Mouse (Mus musculus) lung, embryonic 15.5 days (tissue): ENCODE measurements around the gene Suv39h1. TPM values are rescaled to one million over a fixed set of nuclear protein-coding genes. Genes with fewer than 3 reads are reported as not detected.
"Not testable (repeated sequence)": the region's sequence is repeated elsewhere in the genome, so short reads cannot be mapped to it uniquely, and the experiment has no call there.

ENCODE experiments used
- ATAC-seq: fragments of 200-750 bp; cut with Nextera tagmentation; 2 replicates; pipeline ENCODE4 v1.8.0; 2017; ENCODE audit warnings: moderate number of reproducible peaks, borderline replicate concordance; ENCODE audit not compliant: low FRiP score, low TSS enrichment; ENCODE audit errors: extremely low read depth
- H3K27ac ChIP-seq: fragments of 300-500 bp; sonication (generic); 2 replicates; pipeline ENCODE4 v1.5.1; 2015; ENCODE audit warnings: moderate library complexity, mild to moderate bottlenecking, inconsistent platforms
- H3K27me3 ChIP-seq: fragments of 300-500 bp; sonication (generic); 2 replicates; pipeline ENCODE4 v1.6.1; 2015; ENCODE audit warnings: inconsistent platforms
- H3K36me3 ChIP-seq: fragments of 300-500 bp; sonication (generic); 2 replicates; pipeline ENCODE4 v1.6.1; 2015; ENCODE audit warnings: inconsistent platforms
- H3K4me1 ChIP-seq: fragments of 300-500 bp; sonication (generic); 2 replicates; pipeline ENCODE4 v1.6.1; 2015; ENCODE audit warnings: inconsistent platforms
- H3K4me2 ChIP-seq: fragments of 300-500 bp; sonication (generic); 2 replicates; pipeline ENCODE4 v1.6.1; 2015; ENCODE audit warnings: inconsistent platforms, mild to moderate bottlenecking, moderate library complexity
- H3K4me3 ChIP-seq: fragments of 300-500 bp; sonication (generic); 2 replicates; pipeline ENCODE4 v1.5.1; 2015; ENCODE audit warnings: mild to moderate bottlenecking, inconsistent platforms
- H3K9ac ChIP-seq: fragments of 300-500 bp; sonication (generic); 2 replicates; pipeline ENCODE4 v1.6.1; 2015; ENCODE audit warnings: inconsistent platforms
- H3K9me3 ChIP-seq: fragments of 300-500 bp; sonication (generic); 2 replicates; pipeline ENCODE4 v1.6.1; 2016; ENCODE audit warnings: inconsistent platforms
- WGBS: fragments of 180-500 bp; shearing (Covaris S2); methylation state at CpG from one replicate; pipeline ENCODE4 v1.1.7; 2015; 5-methylcytosine and 5-hydroxymethylcytosine counted together
- polyA plus RNA-seq: library from polyadenylated mRNA; unstranded; fragments of >200 nt; fragmentation: Nextera tagmentation; extraction: Ambion mirVana; gene quantifications from 2 replicates; pipeline ENCODE4 v1.2.1, GENCODE M21; 2015

The Suv39h1 gene
- 67.2 and 68.0 TPM in 2 replicates for polyA plus RNA-seq

GRCm38 (mm10) chrX:8074430-8075014, at the start of gene Suv39h1:
Gene Suv39h1, minus strand, starts transcription at chrX:8074760.
- 20% methylated on average over 39 of the region's 46 CpGs for WGBS
- peak; percentile 98 for ATAC-seq

GRCm38 (mm10) chrX:8123821-8124470, 49.4 kb upstream of the Suv39h1 start:
- 78% methylated on average over 6 of the region's 6 CpGs for WGBS
- H3K4me3 ChIP-seq = no peak overlapping the region
- no peaks in the 10 kb centered on the region for H3K27me3 ChIP-seq
- H3K4me2 ChIP-seq = no peak overlapping the region
- ATAC-seq = no peak
- no peaks in the 10 kb centered on the region for H3K9me3 ChIP-seq
- no peaks in the 10 kb centered on the region for H3K4me1 ChIP-seq
- no peak overlapping the region for H3K9ac ChIP-seq
- no peak overlapping the region for H3K27ac ChIP-seq
- no peaks in the 10 kb centered on the region for H3K36me3 ChIP-seq

More at GRCm38 (mm10) chrX:8074430-8075014, at the start of gene Suv39h1:
- Histone ChIP-seq H3K9me3 (no peaks in the 10 kb centered on the region), H3K4me2 (peak within 1 kb of the TSS; percentile 58), H3K4me1 (0 out of 2 replicates have a peak, but pooled peaks cover 4% of the 10 kb centered on the region), H3K36me3 (peaks cover 16% of the 10 kb centered on the region; the same call in 1 of the 2 replicates), H3K9ac (peak within 1 kb of the TSS; percentile 60), H3K4me3 (peak within 1 kb of the TSS; percentile 63), H3K27me3 (no peaks in the 10 kb centered on the region), H3K27ac (peak within 1 kb of the TSS; percentile 94)

GRCm38 (mm10) chrX:8117264-8117663, 42.7 kb upstream of the Suv39h1 start:
- Histone ChIP-seq H3K4me2 (no peak overlapping the region), H3K27ac (no peak overlapping the region), H3K9me3 (no peaks in the 10 kb centered on the region), H3K4me3 (no peak overlapping the region), H3K27me3 (no peaks in the 10 kb centered on the region), H3K4me1 (no peaks in the 10 kb centered on the region), H3K36me3 (no peaks in the 10 kb centered on the region), H3K9ac (no peak overlapping the region)
- no peak for ATAC-seq

- no peak overlapping the region for H3K4me2 ChIP-seq
- no peak overlapping the region for H3K9ac ChIP-seq
- no peak for ATAC-seq
- no peaks in the 10 kb centered on the region for H3K4me1 ChIP-seq
- no peak overlapping the region for H3K27ac ChIP-seq
- WGBS = 66% methylated on average over 4 of the region's 4 CpGs
- H3K36me3 ChIP-seq = no peaks in the 10 kb centered on the region
- no peaks in the 10 kb centered on the region for H3K9me3 ChIP-seq
- no peaks in the 10 kb centered on the region for H3K27me3 ChIP-seq
- H3K4me3 ChIP-seq = no peak overlapping the region
These were observed 40.7 kb upstream of the Suv39h1 start for GRCm38 (mm10) chrX:8115275-8115674.

- Histone ChIP-seq H3K27ac (no peak overlapping the region), H3K27me3 (no peaks in the 10 kb centered on the region), H3K9ac (no peak overlapping the region), H3K4me3 (no peak overlapping the region), H3K4me1 (0 out of 2 replicates have a peak, but pooled peaks cover 6% of the 10 kb centered on the region), H3K4me2 (no peak overlapping the region), H3K9me3 (no peaks in the 10 kb centered on the region), H3K36me3 (no peaks in the 10 kb centered on the region)
- 85% methylated on average over 3 of the region's 3 CpGs for WGBS
- ATAC-seq = no peak
These were observed 30.5 kb upstream of the Suv39h1 start for GRCm38 (mm10) chrX:8105019-8105418.

GRCm38 (mm10) chrX:8102213-8102668, 27.7 kb upstream of the Suv39h1 start:
- WGBS = 37% methylated on average over 7 of the region's 7 CpGs
- no peak overlapping the region for H3K4me2 ChIP-seq
- H3K4me3 ChIP-seq = no peak overlapping the region
- no peaks in the 10 kb centered on the region for H3K9me3 ChIP-seq
- H3K27me3 ChIP-seq = no peaks in the 10 kb centered on the region
- no peak for ATAC-seq
- H3K36me3 ChIP-seq = no peaks in the 10 kb centered on the region
- H3K4me1 ChIP-seq = 0 out of 2 replicates have a peak, but pooled peaks cover 6% of the 10 kb centered on the region
- no peak overlapping the region for H3K9ac ChIP-seq
- H3K27ac ChIP-seq = no peak overlapping the region

- WGBS = 15% methylated on average over 3 of the region's 3 CpGs
- ATAC-seq = no peak
These were observed 26.5 kb upstream of the Suv39h1 start for GRCm38 (mm10) chrX:8101017-8101416.

GRCm38 (mm10) chrX:8099435-8099834, 24.9 kb upstream of the Suv39h1 start:
- H3K27ac ChIP-seq = no peak overlapping the region
- no peak overlapping the region for H3K4me3 ChIP-seq
- 0 out of 2 replicates have a peak, but pooled peaks cover 6% of the 10 kb centered on the region for H3K4me1 ChIP-seq
- no peaks in the 10 kb centered on the region for H3K27me3 ChIP-seq
- H3K36me3 ChIP-seq = no peaks in the 10 kb centered on the region
- WGBS = 51% methylated on average over 4 of the region's 4 CpGs
- no peak overlapping the region for H3K9ac ChIP-seq
- no peaks in the 10 kb centered on the region for H3K9me3 ChIP-seq
- ATAC-seq = no peak
- no peak overlapping the region for H3K4me2 ChIP-seq

More at GRCm38 (mm10) chrX:8101017-8101416, 26.5 kb upstream of the Suv39h1 start:
- Histone ChIP-seq H3K4me3 (no peak overlapping the region), H3K9me3 (no peaks in the 10 kb centered on the region), H3K36me3 (no peaks in the 10 kb centered on the region), H3K4me1 (0 out of 2 replicates have a peak, but pooled peaks cover 6% of the 10 kb centered on the region), H3K27me3 (no peaks in the 10 kb centered on the region), H3K9ac (no peak overlapping the region), H3K4me2 (peak overlapping the region; percentile 22; the same call in 1 of the 2 replicates), H3K27ac (no peak overlapping the region)

- Histone ChIP-seq H3K4me1 (0 out of 2 replicates have a peak, but pooled peaks cover 6% of the 10 kb centered on the region), H3K36me3 (no peaks in the 10 kb centered on the region), H3K4me2 (peak overlapping the region; percentile 48), H3K27me3 (no peaks in the 10 kb centered on the region), H3K27ac (peak overlapping the region; percentile 37; the same call in 1 of the 2 replicates), H3K9ac (no peak overlapping the region), H3K9me3 (no peaks in the 10 kb centered on the region), H3K4me3 (peak overlapping the region; percentile 23; the same call in 1 of the 2 replicates)
- 12% methylated on average over 15 of the region's 19 CpGs for WGBS
- peak; percentile 95 for ATAC-seq
These were observed 22.3 kb upstream of the Suv39h1 start for GRCm38 (mm10) chrX:8096787-8097242.

- H3K9me3 ChIP-seq, H3K36me3 ChIP-seq, H3K27me3 ChIP-seq, H3K4me1 ChIP-seq, H3K9ac ChIP-seq: not testable (repeated sequence)
- WGBS = 16% methylated on average over 4 of the region's 48 CpGs
- H3K27ac ChIP-seq = 0 out of 2 replicates have a peak overlapping the region, but pooled peaks have one; percentile 33
- peak overlapping the region; percentile 48 for H3K4me2 ChIP-seq
- H3K4me3 ChIP-seq = peak overlapping the region; percentile 31
- ATAC-seq = peak; percentile 94
These were observed 21.7 kb upstream of the Suv39h1 start for GRCm38 (mm10) chrX:8096068-8096786.

GRCm38 (mm10) chrX:8095546-8095945, 21.0 kb upstream of the Suv39h1 start:
- no peaks in the 10 kb centered on the region for H3K9me3 ChIP-seq
- H3K27me3 ChIP-seq = no peaks in the 10 kb centered on the region
- H3K4me1 ChIP-seq = 0 out of 2 replicates have a peak, but pooled peaks cover 1% of the 10 kb centered on the region
- H3K9ac ChIP-seq = no peak overlapping the region
- H3K4me2 ChIP-seq = peak overlapping the region; percentile 43
- H3K27ac ChIP-seq = no peak overlapping the region
- peak overlapping the region; percentile 31 for H3K4me3 ChIP-seq
- WGBS = 75% methylated on average over 10 of the region's 10 CpGs
- no peaks in the 10 kb centered on the region for H3K36me3 ChIP-seq
- ATAC-seq = no peak
